Mouse (Mus musculus) MEL (cell line): ENCODE measurements at regions not wholly inside any gene's neighbourhood (a gene's known extent, or its start where the extent isn't known, plus 50 kb on each side); places are given as distances from the start of the nearest gene placed in this dataset.

ENCODE experiments used
- DNase-seq: peaks from one replicate; pipeline ENCODE4 v3.0.0; 2011; ENCODE audit warnings: low read depth, low spot score
- H3K27ac ChIP-seq: 2 replicates; pipeline ENCODE4 v1.5.1; 2012; ENCODE audit warnings: low read depth, mild to moderate bottlenecking, control low read depth, low read length, moderate library complexity; ENCODE audit not compliant: control insufficient read depth
- H3K27me3 ChIP-seq, 2 experiments: fragments of 150-350 bp in 1 of 2; sonication (generic) in 1 of 2; 2 replicates each; pipeline ENCODE4 v1.6.1; 2012; ENCODE audit warnings: low read length in 2 of 2, mild to moderate bottlenecking in 2 of 2, improper control_type of control experiment in 1 of 2, moderate library complexity in 1 of 2; ENCODE audit not compliant: insufficient read depth in 2 of 2, control insufficient read depth in 1 of 2
- H3K36me3 ChIP-seq, 2 experiments: 2 replicates each; pipeline ENCODE4 v1.6.1; 2012 to 2014; ENCODE audit warnings: low read length in 2 of 2, improper control_type of control experiment in 1 of 2, inconsistent platforms in 1 of 2, mild to moderate bottlenecking in 1 of 2; ENCODE audit not compliant: insufficient read depth in 2 of 2, control insufficient read depth in 1 of 2
- H3K4me1 ChIP-seq, 2 experiments: fragments of 150-350 bp in 1 of 2; sonication (generic) in 1 of 2; 2 replicates each; pipeline ENCODE4 v1.6.1; 2012; ENCODE audit warnings: low read length in 2 of 2, improper control_type of control experiment in 1 of 2, mild to moderate bottlenecking in 1 of 2; ENCODE audit not compliant: insufficient read depth in 2 of 2, control insufficient read depth in 1 of 2
- H3K4me3 ChIP-seq, 2 experiments: fragments of 150-350 bp in 1 of 2; sonication (generic) in 1 of 2; 2 replicates each; pipeline ENCODE4 v1.5.1; 2012; ENCODE audit warnings: low read depth in 2 of 2, low read length in 2 of 2, mild to moderate bottlenecking in 2 of 2, moderate library complexity in 2 of 2, control low read depth in 1 of 2, improper control_type of control experiment in 1 of 2; ENCODE audit not compliant: control insufficient read depth in 1 of 2, insufficient read depth in 1 of 2
- H3K79me2 ChIP-seq: 2 replicates; pipeline ENCODE4 v1.6.1; 2012; ENCODE audit warnings: mild to moderate bottlenecking, low read length, moderate library complexity; ENCODE audit not compliant: control insufficient read depth, poor library complexity, insufficient read depth
- H3K9ac ChIP-seq: 2 replicates; pipeline ENCODE4 v1.6.1; 2012; ENCODE audit warnings: low read depth, mild to moderate bottlenecking, control low read depth, low read length, moderate library complexity; ENCODE audit not compliant: control insufficient read depth, poor library complexity, severe bottlenecking
- H3K9me3 ChIP-seq: fragments of 150-350 bp; sonication (generic); replicated peaks from 2 replicates; pipeline ENCODE4 v1.6.1; 2012; ENCODE audit warnings: mild to moderate bottlenecking, low read length, improper control_type of control experiment, moderate library complexity; ENCODE audit not compliant: insufficient read depth
- BHLHE40 ChIP-seq: IDR thresholded peaks from 2 replicates; pipeline ENCODE4 v1.6.1; 2012; ENCODE audit warnings: low read depth, mild to moderate bottlenecking, inconsistent platforms, low read length, improper control_type of control experiment, borderline replicate concordance
- CTCF ChIP-seq, 3 experiments: IDR thresholded peaks in 2 of 3; conservative IDR thresholded peaks in 1 of 3; 2 replicates each; pipeline ENCODE4 v1.5.1; 2011 to 2012; ENCODE audit warnings: low read length in 3 of 3, low read depth in 2 of 3, mild to moderate bottlenecking in 2 of 3, improper control_type of control experiment in 1 of 3, inconsistent platforms in 1 of 3, mixed read lengths in 1 of 3, moderate library complexity in 1 of 3; ENCODE audit not compliant: control insufficient read depth in 1 of 3, insufficient read depth in 1 of 3, poor library complexity in 1 of 3, severe bottlenecking in 1 of 3
- E2F4 ChIP-seq: IDR thresholded peaks from 2 replicates; pipeline ENCODE4 v1.6.1; 2011; ENCODE audit warnings: low read depth, low read length, improper control_type of control experiment, borderline replicate concordance
- ELF1 ChIP-seq: IDR thresholded peaks from 2 replicates; pipeline ENCODE4 v1.6.1; 2014; ENCODE audit warnings: low read depth, mild to moderate bottlenecking, inconsistent platforms, low read length, improper control_type of control experiment, moderate library complexity
- ETS1 ChIP-seq: IDR thresholded peaks from 2 replicates; pipeline ENCODE4 v1.6.1; 2012; ENCODE audit warnings: low read depth, mild to moderate bottlenecking, inconsistent platforms, low read length, improper control_type of control experiment, moderate library complexity
- HCFC1 ChIP-seq: IDR thresholded peaks from 2 replicates; pipeline ENCODE4 v1.6.1; 2012; ENCODE audit warnings: low read depth, mild to moderate bottlenecking, inconsistent platforms, low read length, improper control_type of control experiment, moderate library complexity
- JUND ChIP-seq: IDR thresholded peaks from 2 replicates; pipeline ENCODE4 v1.6.1; 2011; ENCODE audit warnings: low read depth, mild to moderate bottlenecking, improper control_type of control experiment, low read length
- KAT2A ChIP-seq: conservative IDR thresholded peaks from 2 replicates; pipeline ENCODE4 v1.6.1; 2012; ENCODE audit warnings: low read depth, low read length, improper control_type of control experiment, inconsistent platforms
- MAFK ChIP-seq: IDR thresholded peaks from 2 replicates; pipeline ENCODE4 v1.6.1; 2011; ENCODE audit warnings: low read depth, mild to moderate bottlenecking, low read length, improper control_type of control experiment, borderline replicate concordance
- MAX ChIP-seq: IDR thresholded peaks from 2 replicates; pipeline ENCODE4 v1.6.1; 2011; ENCODE audit warnings: low read length, improper control_type of control experiment
- MEF2A ChIP-seq: IDR thresholded peaks from 2 replicates; pipeline ENCODE4 v1.6.1; 2014; ENCODE audit warnings: low read depth, mild to moderate bottlenecking, inconsistent platforms, low read length, improper control_type of control experiment; ENCODE audit not compliant: poor library complexity, insufficient replicate concordance, severe bottlenecking; ENCODE audit errors: extremely low read depth
- MXI1 ChIP-seq: IDR thresholded peaks from 2 replicates; pipeline ENCODE4 v1.6.1; 2011; ENCODE audit warnings: mild to moderate bottlenecking, low read depth, low read length, improper control_type of control experiment
- MYC ChIP-seq: IDR thresholded peaks from 2 replicates; pipeline ENCODE4 v1.6.1; 2011; ENCODE audit warnings: low read depth, mild to moderate bottlenecking, low read length, improper control_type of control experiment, moderate library complexity
- NELFE ChIP-seq: IDR thresholded peaks from 2 replicates; pipeline ENCODE4 v1.6.1; 2011; ENCODE audit warnings: low read depth, low read length, improper control_type of control experiment
- NRF1 ChIP-seq: IDR thresholded peaks from 2 replicates; pipeline ENCODE4 v1.6.1; 2014; ENCODE audit warnings: low read depth, mild to moderate bottlenecking, inconsistent platforms, low read length, improper control_type of control experiment, moderate library complexity; ENCODE audit not compliant: poor library complexity, insufficient read depth, severe bottlenecking
- POLR2A ChIP-seq, 2 experiments: IDR thresholded peaks; 2 replicates each; pipeline ENCODE4 v1.6.1; 2011 to 2012; ENCODE audit warnings: low read length in 2 of 2, mild to moderate bottlenecking in 2 of 2, control low read depth in 1 of 2, improper control_type of control experiment in 1 of 2, low read depth in 1 of 2, moderate library complexity in 1 of 2; ENCODE audit not compliant: control insufficient read depth in 1 of 2, insufficient read depth in 1 of 2, poor library complexity in 1 of 2
- POLR2AphosphoS2 ChIP-seq: IDR thresholded peaks from 2 replicates; pipeline ENCODE4 v1.6.1; 2011; ENCODE audit warnings: low read length, improper control_type of control experiment
- POLR2AphosphoS5 ChIP-seq: IDR thresholded peaks from 2 replicates; pipeline ENCODE4 v1.6.1; 2012; ENCODE audit warnings: low read depth, borderline replicate concordance, mild to moderate bottlenecking, inconsistent platforms, low read length, moderate library complexity, mixed read lengths
- RAD21 ChIP-seq: IDR thresholded peaks from 2 replicates; pipeline ENCODE4 v1.6.1; 2011; ENCODE audit warnings: mild to moderate bottlenecking, low read depth, low read length, improper control_type of control experiment
- RCOR1 ChIP-seq: IDR thresholded peaks from 2 replicates; pipeline ENCODE4 v1.6.1; 2012; ENCODE audit warnings: low read depth, mild to moderate bottlenecking, inconsistent platforms, low read length, improper control_type of control experiment
- SIN3A ChIP-seq: IDR thresholded peaks from 2 replicates; pipeline ENCODE4 v1.6.1; 2012; ENCODE audit warnings: low read length, improper control_type of control experiment, inconsistent platforms
- SMC3 ChIP-seq: IDR thresholded peaks from 2 replicates; pipeline ENCODE4 v1.6.1; 2011; ENCODE audit warnings: low read depth, low read length, improper control_type of control experiment
- TAL1 ChIP-seq: IDR thresholded peaks from 2 replicates; pipeline ENCODE4 v1.6.1; 2012; ENCODE audit warnings: mild to moderate bottlenecking, inconsistent platforms, low read length, moderate library complexity, mixed read lengths
- USF2 ChIP-seq, 2 experiments: IDR thresholded peaks; 2 replicates each; pipeline ENCODE4 v1.6.1; 2011 to 2012; ENCODE audit warnings: improper control_type of control experiment in 2 of 2, low read length in 2 of 2, borderline replicate concordance in 1 of 2, inconsistent platforms in 1 of 2, low read depth in 1 of 2, mild to moderate bottlenecking in 1 of 2; ENCODE audit not compliant: insufficient read depth in 1 of 2
- ZKSCAN1 ChIP-seq: IDR thresholded peaks from 2 replicates; pipeline ENCODE4 v1.6.1; 2012; ENCODE audit warnings: low read depth, mild to moderate bottlenecking, inconsistent platforms, low read length, improper control_type of control experiment, moderate library complexity
- ZMIZ1 ChIP-seq: IDR thresholded peaks from 2 replicates; pipeline ENCODE4 v1.6.1; 2012; ENCODE audit warnings: low read depth, mild to moderate bottlenecking, inconsistent platforms, low read length, improper control_type of control experiment, moderate library complexity
- ZNF384 ChIP-seq: IDR thresholded peaks from 2 replicates; pipeline ENCODE4 v1.6.1; 2012; ENCODE audit warnings: low read depth, mild to moderate bottlenecking, inconsistent platforms, low read length, improper control_type of control experiment

DNA sequence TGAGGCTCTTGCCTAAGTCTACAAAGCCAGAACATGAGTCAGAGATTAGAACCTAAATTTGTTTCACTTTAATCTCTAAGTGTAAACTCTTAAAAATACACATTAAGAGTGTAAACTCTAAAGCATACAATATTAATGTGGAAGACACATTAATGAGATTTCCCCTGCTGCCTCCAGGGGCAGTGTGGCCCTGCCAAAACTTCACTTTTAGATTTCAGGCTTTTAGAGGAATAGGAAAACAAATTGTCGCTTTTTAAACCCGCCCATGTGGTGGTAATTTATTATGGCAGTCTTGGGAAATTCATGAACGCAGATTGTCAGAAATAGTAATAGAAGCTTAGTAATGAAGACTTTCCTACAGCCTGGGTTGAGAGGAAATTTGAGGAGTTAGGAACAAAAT, 549.0 kb upstream of the Lcorl start:
- no peak overlapping the region for H3K4me3 ChIP-seq
- no peak overlapping the region for H3K9ac ChIP-seq
- H3K9me3 ChIP-seq, result no peaks in the 10 kb centered on the region
- no peak overlapping the region for H3K27ac ChIP-seq
- peaks cover 0 to 1% of the 10 kb centered on the region in 2 experiments; a peak in 1 of 4 replicates for H3K27me3 ChIP-seq
- H3K4me1 ChIP-seq, result no peaks in the 10 kb centered on the region
- no peaks in the 10 kb centered on the region for H3K79me2 ChIP-seq
- H3K36me3 ChIP-seq, result no peaks in the 10 kb centered on the region
- DNase-seq, result peak; percentile 13
- TF ChIP-seq POLR2AphosphoS5 (no peak), USF2 (IDR thresholded peaks at IDR 0.05; ENCODE audit: borderline replicate concordance in 1 of 2, insufficient read depth in 1 of 2, low read depth in 1 of 2, low read length in 2 of 2) (no peak), SIN3A (no peak), ZKSCAN1 (no peak), ETS1 (no peak), CTCF (IDR thresholded peaks at IDR 0.05 in 2 of 3, conservative IDR thresholded peaks at IDR 0.05 in 1 of 3; ENCODE audit: control insufficient read depth in 1 of 3, insufficient read depth in 1 of 3, low read depth in 2 of 3, low read length in 3 of 3, poor library complexity in 1 of 3, severe bottlenecking in 1 of 3) (peak in 2 of 3 experiments; percentile 37 to 39; a peak in 3 of 6 replicates), ZMIZ1 (no peak), E2F4 (no peak), MEF2A (no peak), RAD21 (peak; percentile 58), RCOR1 (no peak), POLR2A (IDR thresholded peaks at IDR 0.05; ENCODE audit: control insufficient read depth in 1 of 2, insufficient read depth in 1 of 2, low read depth in 1 of 2, low read length in 2 of 2, poor library complexity in 1 of 2) (no peak), MXI1 (no peak), MYC (no peak), ELF1 (no peak), MAFK (no peak), NELFE (no peak), POLR2AphosphoS2 (no peak), SMC3 (peak; percentile 26; the same call in 1 of the 2 replicates)

DNA sequence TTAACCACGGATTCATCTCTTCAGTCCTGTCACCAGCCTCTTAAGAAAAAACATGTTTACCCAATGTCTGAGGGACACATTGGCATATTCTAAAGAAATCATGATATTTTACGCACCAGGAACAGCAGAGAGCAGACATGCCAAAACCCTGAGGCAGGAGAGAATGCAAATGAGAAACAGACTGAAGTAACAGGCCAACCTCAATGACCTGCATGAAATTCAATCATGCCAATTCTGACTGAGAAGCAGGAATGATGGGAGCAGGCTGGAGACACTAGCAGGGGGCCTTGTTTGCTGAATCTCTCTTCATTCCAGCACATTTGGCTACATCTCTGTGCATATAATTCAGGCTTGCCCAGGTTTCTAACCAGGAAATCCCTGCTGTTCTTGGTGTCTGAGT, 529.2 kb upstream of the Lcorl start:
- Histone ChIP-seq H3K9me3 (no peaks in the 10 kb centered on the region), H3K27ac (no peak overlapping the region), H3K36me3 (no peaks in the 10 kb centered on the region), H3K9ac (no peak overlapping the region), H3K27me3 (no peaks in the 10 kb centered on the region), H3K4me3 (no peak overlapping the region), H3K4me1 (no peaks in the 10 kb centered on the region), H3K79me2 (no peaks in the 10 kb centered on the region)
- TF ChIP-seq MAX (no peak), NRF1 (no peak), ZKSCAN1 (no peak), BHLHE40 (no peak), TAL1 (no peak), JUND (no peak), MYC (no peak), HCFC1 (no peak), ZNF384 (no peak), MXI1 (no peak), USF2 (IDR thresholded peaks at IDR 0.05; ENCODE audit: borderline replicate concordance in 1 of 2, insufficient read depth in 1 of 2, low read depth in 1 of 2, low read length in 2 of 2) (no peak), RCOR1 (no peak), E2F4 (no peak), KAT2A (no peak), MEF2A (no peak)
- no peak for DNase-seq
